Mouse (Mus musculus) kidney, embryonic 15.5 days (tissue): ENCODE data around the gene Kat6b. TPM values are rescaled to one million over a fixed set of nuclear protein-coding genes. Genes with fewer than 3 reads are reported as not detected.

ENCODE experiments used
- ATAC-seq: fragments of 200-750 bp; cut with Nextera tagmentation; replicated peaks from 2 replicates; pipeline ENCODE4 v1.8.0; 2017; ENCODE audit warnings: moderate TSS enrichment; ENCODE audit not compliant: low FRiP score
- H3K27ac ChIP-seq: fragments of 300-500 bp; sonication (generic); 2 replicates; pipeline ENCODE4 v1.5.1; 2015; ENCODE audit warnings: mild to moderate bottlenecking, inconsistent platforms
- H3K27me3 ChIP-seq: fragments of 300-500 bp; sonication (generic); 2 replicates; pipeline ENCODE4 v1.6.1; 2015; ENCODE audit warnings: inconsistent platforms
- H3K36me3 ChIP-seq: fragments of 300-500 bp; sonication (generic); 2 replicates; pipeline ENCODE4 v1.6.1; 2015; ENCODE audit warnings: inconsistent platforms
- H3K4me1 ChIP-seq: fragments of 300-500 bp; sonication (generic); 2 replicates; pipeline ENCODE4 v1.6.1; 2015; ENCODE audit warnings: inconsistent platforms
- H3K4me2 ChIP-seq: fragments of 300-500 bp; sonication (generic); 2 replicates; pipeline ENCODE4 v1.6.1; 2015; ENCODE audit warnings: moderate library complexity, mild to moderate bottlenecking, inconsistent platforms
- H3K4me3 ChIP-seq: fragments of 300-500 bp; sonication (generic); replicated peaks from 2 replicates; pipeline ENCODE4 v1.5.1; 2015; ENCODE audit warnings: mild to moderate bottlenecking, inconsistent platforms
- H3K9ac ChIP-seq: fragments of 300-500 bp; sonication (generic); 2 replicates; pipeline ENCODE4 v1.6.1; 2015; ENCODE audit warnings: mild to moderate bottlenecking, inconsistent platforms
- H3K9me3 ChIP-seq: fragments of 300-500 bp; sonication (generic); replicated peaks from 2 replicates; pipeline ENCODE4 v1.6.1; 2016; ENCODE audit warnings: inconsistent platforms
- WGBS: fragments of 180-500 bp; shearing (Covaris S2); methylation state at CpG from one replicate; pipeline ENCODE4 v1.1.7; 2015; ENCODE audit warnings: mixed read lengths; 5-methylcytosine and 5-hydroxymethylcytosine counted together
- polyA plus RNA-seq: library from polyadenylated mRNA; unstranded; fragments of >200 nt; fragmentation: Nextera tagmentation; extraction: Ambion mirVana; gene quantifications from 2 replicates; pipeline ENCODE4 v1.2.1, GENCODE M21; 2015

Kat6b gene
- polyA plus RNA-seq, 1 experiment from 2014 or later: 13.8 TPM

- no peak for ATAC-seq
- Histone ChIP-seq H3K27ac (peak overlapping the region; percentile 61), H3K36me3 (peaks cover 18% of the 10 kb centered on the region; the same call in 1 of the 2 replicates), H3K27me3 (no peaks in the 10 kb centered on the region), H3K9me3 (no peaks in the 10 kb centered on the region), H3K4me1 (peaks cover 23% of the 10 kb centered on the region), H3K4me3 (no peak overlapping the region), H3K4me2 (no peak overlapping the region), H3K9ac (no peak overlapping the region)
- 72% methylated on average over 5 of the region's 5 CpGs for WGBS
These were observed 132.9 kb downstream of the Kat6b start for GRCm38 (mm10) chr14:21614103-21614502.

GRCm38 (mm10) chr14:21615853-21616252, 134.6 kb downstream of the Kat6b start:
- no peak overlapping the region for H3K9ac ChIP-seq
- H3K27ac ChIP-seq: no peak overlapping the region
- H3K4me3 ChIP-seq: no peak overlapping the region
- no peaks in the 10 kb centered on the region for H3K9me3 ChIP-seq
- H3K4me2 ChIP-seq: no peak overlapping the region
- H3K4me1 ChIP-seq: peaks cover 19% of the 10 kb centered on the region
- H3K27me3 ChIP-seq: no peaks in the 10 kb centered on the region
- 96% methylated on average over 2 of the region's 2 CpGs for WGBS
- no peak for ATAC-seq
- peaks cover 27% of the 10 kb centered on the region; the same call in 1 of the 2 replicates for H3K36me3 ChIP-seq

GRCm38 (mm10) chr14:21617221-21617980, 136.2 kb downstream of the Kat6b start:
- Histone ChIP-seq H3K27me3 (no peaks in the 10 kb centered on the region), H3K9me3 (no peaks in the 10 kb centered on the region), H3K4me1 (peaks cover 19% of the 10 kb centered on the region), H3K27ac (0 out of 2 replicates have a peak overlapping the region, but pooled peaks have one; percentile 20), H3K9ac (no peak overlapping the region), H3K36me3 (peaks cover 19% of the 10 kb centered on the region; the same call in 1 of the 2 replicates), H3K4me2 (no peak overlapping the region), H3K4me3 (no peak overlapping the region)
- ATAC-seq: no peak
- 40% methylated on average over 4 of the region's 4 CpGs for WGBS

GRCm38 (mm10) chr14:21619951-21620350, 138.7 kb downstream of the Kat6b start:
- no peaks in the 10 kb centered on the region for H3K27me3 ChIP-seq
- H3K9me3 ChIP-seq: no peaks in the 10 kb centered on the region
- H3K4me3 ChIP-seq: no peak overlapping the region
- no peak overlapping the region for H3K9ac ChIP-seq
- H3K4me2 ChIP-seq: no peak overlapping the region
- WGBS: 91% methylated on average over 7 of the region's 7 CpGs
- peaks cover 4% of the 10 kb centered on the region for H3K4me1 ChIP-seq
- no peak overlapping the region for H3K27ac ChIP-seq
- ATAC-seq: no peak
- peaks cover 29% of the 10 kb centered on the region for H3K36me3 ChIP-seq

GRCm38 (mm10) chr14:21625946-21626345, 144.7 kb downstream of the Kat6b start:
- WGBS: 88% methylated on average over 9 of the region's 9 CpGs
- Histone ChIP-seq H3K9me3 (no peaks in the 10 kb centered on the region), H3K9ac (no peak overlapping the region), H3K27me3 (no peaks in the 10 kb centered on the region), H3K4me3 (no peak overlapping the region), H3K4me2 (no peak overlapping the region), H3K36me3 (peaks cover 63% of the 10 kb centered on the region), H3K4me1 (no peaks in the 10 kb centered on the region), H3K27ac (no peak overlapping the region)
- ATAC-seq: no peak

GRCm38 (mm10) chr14:21631665-21632200, 150.5 kb downstream of the Kat6b start:
- H3K9me3 ChIP-seq: no peaks in the 10 kb centered on the region
- peaks cover 68% of the 10 kb centered on the region for H3K36me3 ChIP-seq
- H3K9ac ChIP-seq: no peak overlapping the region
- H3K27ac ChIP-seq: no peak overlapping the region
- H3K4me2 ChIP-seq: no peak overlapping the region
- no peaks in the 10 kb centered on the region for H3K27me3 ChIP-seq
- no peaks in the 10 kb centered on the region for H3K4me1 ChIP-seq
- no peak overlapping the region for H3K4me3 ChIP-seq
- no peak for ATAC-seq
- WGBS: 78% methylated on average over 5 of the region's 5 CpGs

GRCm38 (mm10) chr14:21636548-21636947, 155.3 kb downstream of the Kat6b start:
- H3K9ac ChIP-seq: no peak overlapping the region
- no peak overlapping the region for H3K4me3 ChIP-seq
- no peak for ATAC-seq
- no peak overlapping the region for H3K27ac ChIP-seq
- H3K36me3 ChIP-seq: peaks cover 51% of the 10 kb centered on the region
- H3K4me1 ChIP-seq: no peaks in the 10 kb centered on the region
- H3K9me3 ChIP-seq: no peaks in the 10 kb centered on the region
- H3K27me3 ChIP-seq: no peaks in the 10 kb centered on the region
- H3K4me2 ChIP-seq: no peak overlapping the region
- 87% methylated on average over 6 of the region's 6 CpGs for WGBS

GRCm38 (mm10) chr14:21640806-21641435, 159.7 kb downstream of the Kat6b start:
- H3K4me3 ChIP-seq: no peak overlapping the region
- H3K4me2 ChIP-seq: no peak overlapping the region
- H3K4me1 ChIP-seq: no peaks in the 10 kb centered on the region
- WGBS: 57% methylated on average over 4 of the region's 4 CpGs
- H3K9ac ChIP-seq: no peak overlapping the region
- H3K9me3 ChIP-seq: no peaks in the 10 kb centered on the region
- H3K36me3 ChIP-seq: peaks cover 51% of the 10 kb centered on the region
- no peaks in the 10 kb centered on the region for H3K27me3 ChIP-seq
- H3K27ac ChIP-seq: no peak overlapping the region
- no peak for ATAC-seq

- H3K27ac ChIP-seq: no peak overlapping the region
- no peak for ATAC-seq
- H3K27me3 ChIP-seq: no peaks in the 10 kb centered on the region
- H3K9ac ChIP-seq: no peak overlapping the region
- H3K9me3 ChIP-seq: no peaks in the 10 kb centered on the region
- WGBS: 78% methylated on average over 2 of the region's 2 CpGs
- peaks cover 3% of the 10 kb centered on the region; the same call in 1 of the 2 replicates for H3K4me1 ChIP-seq
- H3K4me2 ChIP-seq: no peak overlapping the region
- H3K4me3 ChIP-seq: no peak overlapping the region
- H3K36me3 ChIP-seq: peaks cover 8% of the 10 kb centered on the region; the same call in 1 of the 2 replicates
These were observed 172.6 kb downstream of the Kat6b start for GRCm38 (mm10) chr14:21653813-21654212.

GRCm38 (mm10) chr14:21659155-21659554, 177.9 kb downstream of the Kat6b start:
- no peak for ATAC-seq
- Histone ChIP-seq H3K4me3 (no peak overlapping the region), H3K4me2 (no peak overlapping the region)

GRCm38 (mm10) chr14:21659652-21660051, 178.4 kb downstream of the Kat6b start:
- H3K4me1 ChIP-seq: no peaks in the 10 kb centered on the region; the same call in 1 of the 2 replicates
- H3K4me3 ChIP-seq: no peak overlapping the region
- 16% methylated on average over 5 of the region's 5 CpGs for WGBS
- no peak overlapping the region for H3K9ac ChIP-seq
- peaks cover 44% of the 10 kb centered on the region for H3K36me3 ChIP-seq
- H3K27me3 ChIP-seq: no peaks in the 10 kb centered on the region
- ATAC-seq: peak; percentile 73
- no peaks in the 10 kb centered on the region for H3K9me3 ChIP-seq
- H3K27ac ChIP-seq: no peak overlapping the region
- no peak overlapping the region for H3K4me2 ChIP-seq

More at GRCm38 (mm10) chr14:21659155-21659554, 177.9 kb downstream of the Kat6b start:
- Histone ChIP-seq H3K4me1 (no peaks in the 10 kb centered on the region; the same call in 1 of the 2 replicates), H3K9ac (no peak overlapping the region), H3K27me3 (no peaks in the 10 kb centered on the region), H3K27ac (no peak overlapping the region), H3K9me3 (no peaks in the 10 kb centered on the region), H3K36me3 (peaks cover 39% of the 10 kb centered on the region)
- WGBS: 82% methylated on average over 13 of the region's 13 CpGs

GRCm38 (mm10) chr14:21662465-21663142, 181.4 kb downstream of the Kat6b start:
- WGBS: 73% methylated on average over 8 of the region's 8 CpGs
- no peak overlapping the region for H3K4me3 ChIP-seq
- no peaks in the 10 kb centered on the region for H3K9me3 ChIP-seq
- no peak overlapping the region for H3K27ac ChIP-seq
- no peak overlapping the region for H3K9ac ChIP-seq
- ATAC-seq: no peak
- peaks cover 65% of the 10 kb centered on the region for H3K36me3 ChIP-seq
- H3K4me1 ChIP-seq: 0 out of 2 replicates have a peak, but pooled peaks cover 3% of the 10 kb centered on the region
- no peaks in the 10 kb centered on the region for H3K27me3 ChIP-seq
- H3K4me2 ChIP-seq: no peak overlapping the region
